Mouse (Mus musculus) ovary, postnatal 10 days (tissue): Measurements from ENCODE around the gene Raly.
"Not testable (repeated sequence)": the region's sequence is repeated elsewhere in the genome, so short reads cannot be mapped to it uniquely, and the experiment has no call there.

Experiments used
- DNase-seq: peaks from one replicate; pipeline ENCODE4 v3.0.0; 2022; ENCODE audit warnings: low spot score

The Raly gene

DNA sequence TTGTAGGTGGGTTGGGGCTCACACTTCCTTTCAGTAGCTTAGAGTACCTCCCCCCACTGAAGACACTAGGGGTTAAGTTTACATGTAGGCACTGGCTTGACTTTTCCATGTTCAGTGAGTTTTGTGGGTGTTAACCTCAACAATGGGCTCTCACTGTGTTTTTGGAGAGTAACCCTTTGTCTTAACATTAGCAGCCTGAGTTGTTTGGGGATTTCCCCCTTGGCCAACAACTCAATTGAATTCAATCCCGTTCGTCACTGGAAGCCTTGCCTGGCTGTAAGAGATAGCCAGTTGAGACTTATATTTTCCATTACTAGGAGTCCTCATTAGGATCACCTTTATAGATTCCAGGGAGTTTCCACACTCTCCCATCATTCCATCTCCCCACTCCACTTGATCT, 45.6 kb downstream of the Raly start:
- DNase-seq = no peak

DNA sequence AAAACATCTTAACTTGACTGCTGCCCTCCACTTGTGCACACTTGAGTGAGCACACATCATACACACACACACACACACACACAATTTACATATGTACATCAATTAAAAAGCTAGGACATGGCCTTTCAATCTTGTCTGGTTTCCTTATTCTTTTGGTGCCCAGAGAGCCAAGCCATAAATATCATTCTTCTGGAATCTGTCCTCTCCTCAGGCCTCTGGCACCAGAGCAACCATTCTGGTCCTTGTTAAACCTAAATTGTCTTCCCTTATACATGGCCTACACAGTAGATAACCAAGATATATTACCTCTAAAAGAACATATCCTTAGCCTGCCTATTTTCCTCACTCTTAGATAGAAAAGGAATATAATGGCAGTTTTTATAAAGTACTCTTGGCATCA, 57.2 kb downstream of the Raly start:
- DNase-seq = no peak

DNA sequence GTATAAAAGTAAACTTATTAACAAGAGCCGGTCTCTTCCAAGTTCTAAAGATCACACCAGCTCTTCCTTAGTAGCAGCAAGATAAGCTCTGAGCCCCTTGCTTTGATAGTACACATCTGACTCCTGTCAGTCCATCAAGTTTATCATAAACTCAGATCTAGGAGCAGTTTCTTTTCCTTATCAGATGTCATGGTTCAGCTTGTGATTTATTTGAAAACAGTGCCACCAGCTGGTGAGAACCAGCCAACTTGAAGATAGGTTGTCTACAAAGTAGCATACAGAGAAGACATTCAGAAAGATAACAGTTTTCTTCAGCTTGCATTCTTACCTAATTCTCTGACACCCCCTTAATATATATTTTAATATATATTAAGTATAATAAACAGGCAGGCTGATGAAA, 64.5 kb downstream of the Raly start:
- DNase-seq = no peak

DNA sequence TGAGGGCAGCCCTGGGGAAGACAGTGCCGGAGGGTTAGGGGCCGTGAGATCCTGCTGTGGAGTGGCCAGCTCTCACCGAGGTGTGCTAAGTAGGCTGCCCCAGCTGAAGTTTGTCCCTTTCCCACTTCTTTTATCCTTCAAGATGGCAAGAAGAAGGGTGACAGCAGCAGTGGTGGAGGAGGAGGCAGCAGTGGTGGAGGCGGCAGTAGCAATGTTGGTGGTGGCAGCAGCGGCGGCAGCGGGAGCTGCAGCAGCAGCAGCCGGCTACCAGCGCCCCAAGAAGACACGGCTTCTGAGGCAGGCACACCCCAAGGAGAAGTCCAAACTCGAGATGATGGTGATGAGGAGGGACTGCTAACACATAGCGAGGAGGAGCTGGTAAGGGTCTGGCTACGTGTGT, 72.8 kb downstream of the Raly start:
- no peak for DNase-seq

DNA sequence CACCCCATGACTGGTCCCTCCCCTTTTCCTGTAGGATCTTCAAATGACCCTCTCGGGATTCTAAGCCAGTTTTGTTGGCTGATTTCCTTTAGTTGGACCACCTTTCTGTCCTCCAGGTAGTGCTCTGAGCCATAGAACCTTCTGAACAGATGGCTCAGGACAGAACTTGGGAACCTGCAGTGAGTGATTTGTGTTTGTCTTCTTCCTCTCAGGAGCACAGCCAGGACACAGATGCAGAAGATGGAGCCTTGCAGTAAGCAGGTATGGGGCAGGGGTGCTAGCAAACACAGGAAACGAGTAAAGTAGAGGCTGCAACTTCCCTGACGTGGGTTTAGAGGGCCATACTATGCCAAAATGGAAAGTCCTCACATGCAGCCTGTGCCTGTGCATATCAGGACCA, 74.8 kb downstream of the Raly start:
- no peak for DNase-seq

DNA sequence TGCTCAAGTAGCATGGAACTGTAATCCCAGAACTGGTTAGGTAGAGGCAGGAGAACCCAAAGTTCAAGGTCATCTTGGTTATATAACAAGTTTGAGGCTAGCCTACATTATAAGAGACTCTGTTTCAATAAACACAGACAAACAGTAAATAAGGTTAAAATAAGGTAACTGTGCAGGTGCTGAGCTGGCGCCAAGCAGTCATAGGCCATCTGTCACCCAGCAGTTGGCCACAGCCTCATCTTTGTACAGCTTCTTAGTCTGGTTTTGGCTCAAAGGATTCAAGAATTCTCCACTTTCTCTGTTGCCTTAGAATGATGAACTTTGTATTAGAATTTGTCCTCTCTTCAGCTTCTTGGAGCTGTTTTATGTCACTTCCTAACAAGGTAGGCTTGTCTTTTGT, 77.2 kb downstream of the Raly start:
- DNase-seq = no peak

DNA sequence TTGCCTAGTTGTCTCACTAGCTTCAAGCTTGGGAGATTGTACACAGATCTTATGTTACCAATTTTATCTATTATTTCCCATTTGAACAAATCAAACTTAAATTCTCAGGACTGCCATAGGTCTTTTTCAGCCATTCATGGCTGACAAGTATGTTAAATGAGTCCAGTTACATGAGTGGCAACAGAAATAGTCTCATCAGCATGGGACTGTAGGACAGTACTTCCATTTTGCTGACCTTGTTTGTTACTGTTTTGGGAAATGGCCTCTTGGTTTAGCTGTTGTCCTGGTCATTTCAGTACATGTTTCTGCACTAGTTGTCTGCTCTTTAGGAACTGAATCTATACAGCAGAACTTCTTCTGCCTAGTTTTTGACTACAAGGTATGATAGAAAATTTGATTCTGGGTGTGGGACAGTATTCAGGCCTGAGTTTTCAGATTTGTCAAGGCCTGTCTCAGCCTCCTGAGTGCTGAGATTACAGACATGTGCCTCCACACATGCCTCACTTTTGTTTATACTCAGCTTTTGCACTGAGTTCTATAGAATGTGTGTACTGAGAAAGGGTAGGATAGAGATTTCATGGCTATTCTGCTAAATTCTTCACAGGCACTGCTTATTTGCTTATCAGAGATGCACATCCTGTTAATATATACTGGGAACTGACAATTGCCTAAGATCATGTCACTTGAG, 79.2 kb downstream of the Raly start:
- DNase-seq = no peak

DNA sequence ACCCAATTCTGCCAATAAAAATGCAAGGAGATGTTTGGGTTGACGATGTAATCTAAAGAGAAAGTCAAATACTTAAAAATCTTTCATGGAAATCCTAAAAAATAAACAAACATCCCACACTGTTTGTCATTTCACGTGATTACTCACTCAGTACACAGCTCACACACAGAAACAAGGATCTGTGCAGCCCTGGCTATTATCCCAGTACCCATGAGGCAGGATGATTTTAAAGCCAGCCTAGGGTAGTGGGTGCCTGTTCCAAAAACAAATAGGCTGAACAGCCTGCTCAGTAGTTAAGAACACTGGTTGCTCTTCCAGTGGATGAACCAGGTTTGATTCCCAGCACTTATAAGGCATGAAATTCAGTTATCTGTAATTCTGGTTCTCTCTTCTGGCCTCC, 85.7 kb downstream of the Raly start:
- no peak for DNase-seq

DNA sequence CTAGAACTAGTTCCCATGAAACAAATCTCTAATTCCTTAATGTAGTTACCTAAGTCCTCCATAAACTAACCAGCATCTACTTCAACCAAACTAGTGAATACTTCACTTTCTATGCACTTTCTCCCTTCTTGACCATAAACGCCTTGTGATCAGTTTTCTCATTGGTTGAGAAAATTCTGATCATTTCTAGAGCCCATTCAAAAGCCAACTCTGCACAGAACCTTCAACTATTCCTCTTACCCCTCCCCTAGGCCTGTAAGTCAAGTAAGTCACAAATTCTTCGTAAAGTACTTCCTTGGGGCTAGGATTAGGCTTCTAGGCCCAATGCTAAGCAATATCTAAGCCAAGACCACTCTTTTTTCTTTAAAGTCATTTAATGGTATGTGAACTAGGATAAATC, 100.7 kb downstream of the Raly start:
- DNase-seq = no peak

DNA sequence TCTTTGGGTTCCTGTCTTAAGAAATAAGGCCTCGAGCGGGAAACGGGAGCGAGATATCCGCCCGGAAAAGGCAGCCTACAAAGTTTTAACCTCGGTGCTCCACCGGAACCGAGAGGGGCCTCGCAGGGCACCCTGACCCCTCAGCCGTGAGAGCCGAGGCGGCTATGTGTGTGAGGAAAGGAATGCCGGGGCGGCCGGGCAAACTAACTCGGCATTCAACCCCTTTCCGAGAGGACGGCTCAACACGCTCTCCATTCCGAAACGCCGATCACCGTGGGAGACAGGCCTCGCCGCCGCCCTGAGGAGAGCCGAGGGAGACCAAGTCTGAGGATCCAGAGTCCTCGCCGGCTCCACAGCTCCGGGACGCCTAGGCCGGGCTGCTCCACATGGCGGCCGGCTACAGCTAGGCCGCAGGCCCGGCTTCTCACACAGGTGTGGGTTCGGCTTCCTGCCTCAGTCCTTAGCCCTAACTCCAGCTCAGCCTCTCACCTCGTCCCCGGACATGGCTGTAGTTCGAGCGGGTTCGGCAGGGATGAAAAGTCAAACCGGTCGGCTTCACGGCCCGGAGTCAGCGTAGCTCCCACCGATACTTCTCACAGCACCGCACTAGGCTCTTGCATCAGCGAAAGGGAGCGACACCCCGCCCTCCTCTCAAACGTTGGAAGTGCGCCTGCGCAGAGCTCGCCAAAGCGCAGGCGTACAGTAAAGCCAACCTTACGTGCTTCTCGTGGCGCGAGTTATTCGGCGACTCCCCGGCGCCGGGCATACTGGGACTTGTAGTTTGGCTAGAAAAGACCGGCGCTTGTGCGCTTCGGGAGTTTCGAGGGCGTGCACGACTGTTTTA, 101.5 kb downstream of the Raly start, which contains the start of gene Eif2s2:
Gene Eif2s2 (minus strand): TSS at position 735 of the 844 bp plus-strand sequence.
- peak; percentile 86 for DNase-seq

DNA sequence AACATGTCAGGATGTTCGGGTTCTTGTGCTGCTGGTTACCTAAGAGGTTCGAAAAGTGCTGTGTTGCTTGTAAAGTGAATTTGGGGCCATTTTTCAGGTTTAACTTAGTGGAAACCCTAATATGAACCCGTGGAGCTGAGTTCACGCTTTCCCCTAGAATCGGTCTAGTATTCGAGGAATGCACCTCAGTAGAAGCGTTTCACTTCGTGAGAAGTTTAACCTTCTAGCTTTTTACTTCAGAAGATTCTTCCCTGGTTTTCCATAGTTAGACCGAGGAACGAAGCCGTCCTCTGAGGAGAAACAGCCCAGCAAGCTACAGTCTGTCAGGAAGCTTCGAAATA, 102.1 kb downstream of the Raly start:
- DNase-seq = no peak

DNA sequence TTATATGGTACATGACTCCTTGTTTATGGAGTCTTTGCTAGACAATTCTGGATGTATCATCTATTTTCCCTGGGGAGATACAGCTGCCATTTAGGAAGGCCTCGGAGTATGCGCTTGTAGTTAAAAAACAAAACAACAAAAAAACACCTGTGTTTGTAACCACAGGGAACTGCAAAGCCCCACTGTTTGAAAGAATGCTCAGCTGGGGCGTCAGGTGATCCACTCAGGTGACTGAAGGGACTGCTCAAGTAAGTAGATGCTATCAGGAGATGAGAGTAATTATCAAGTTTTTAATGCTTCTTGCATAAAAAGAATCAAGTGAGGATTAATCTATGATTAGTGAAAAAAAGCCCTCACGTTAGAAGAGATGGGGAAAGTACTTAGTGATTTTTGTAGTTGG, 102.7 kb downstream of the Raly start:
- no peak for DNase-seq

DNA sequence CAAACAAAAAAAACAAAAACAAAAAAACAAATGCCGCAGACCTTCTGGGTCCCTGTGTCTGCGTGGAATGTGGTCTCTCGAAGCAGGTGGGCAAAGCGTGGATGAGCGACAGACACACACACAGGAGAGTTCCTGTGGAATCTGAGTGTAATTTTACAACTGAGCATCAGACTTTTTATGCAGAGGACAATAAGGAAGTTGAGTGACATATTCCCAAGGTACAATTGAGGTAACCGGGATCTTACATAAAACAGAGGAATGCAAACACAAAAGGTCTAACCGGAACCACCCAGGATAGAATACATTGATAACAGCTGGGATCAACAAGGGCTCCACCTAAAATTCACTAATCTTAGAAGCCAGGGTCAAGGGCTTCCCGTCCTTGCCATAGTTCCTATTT, 108.1 kb downstream of the Raly start:
- DNase-seq = not testable (repeated sequence)

DNA sequence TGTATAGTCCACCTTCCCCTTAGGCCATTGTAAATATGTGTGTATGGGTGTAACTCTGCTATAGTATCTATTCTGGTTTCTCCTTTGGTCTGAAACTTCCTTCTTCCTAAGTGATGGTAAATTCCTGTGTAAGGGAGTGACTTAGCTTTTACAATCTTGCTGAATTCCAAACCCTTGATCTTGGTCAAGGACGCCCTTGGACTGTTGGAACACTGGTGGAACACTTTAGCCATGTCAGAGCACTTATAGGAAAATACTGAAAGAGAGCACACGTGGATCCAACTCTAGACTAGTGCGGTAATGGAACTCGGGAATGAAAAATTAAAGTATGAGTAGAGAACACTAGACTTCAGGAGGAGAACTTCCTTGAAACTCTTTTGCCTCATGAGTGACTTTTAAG, 108.5 kb downstream of the Raly start:
- DNase-seq = not testable (repeated sequence)

DNA sequence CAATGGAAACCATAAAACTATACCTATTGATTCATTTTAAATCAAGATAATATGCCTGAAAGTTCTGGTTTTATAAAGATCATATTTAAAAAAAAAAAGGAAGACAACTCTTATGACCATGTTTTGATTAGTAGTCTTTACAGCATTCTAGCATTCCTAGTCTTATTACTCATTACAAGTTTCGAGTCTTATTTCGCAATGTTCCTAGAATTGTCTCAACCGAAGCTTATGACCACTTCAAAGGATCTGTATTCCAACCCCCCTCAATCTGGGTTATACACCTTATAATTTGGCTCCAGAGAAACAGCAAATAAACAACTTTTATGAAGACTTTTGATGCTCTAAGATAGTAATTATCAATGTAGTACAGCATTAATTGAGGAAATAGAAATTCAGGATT, 111.2 kb downstream of the Raly start:
- no peak for DNase-seq

DNA sequence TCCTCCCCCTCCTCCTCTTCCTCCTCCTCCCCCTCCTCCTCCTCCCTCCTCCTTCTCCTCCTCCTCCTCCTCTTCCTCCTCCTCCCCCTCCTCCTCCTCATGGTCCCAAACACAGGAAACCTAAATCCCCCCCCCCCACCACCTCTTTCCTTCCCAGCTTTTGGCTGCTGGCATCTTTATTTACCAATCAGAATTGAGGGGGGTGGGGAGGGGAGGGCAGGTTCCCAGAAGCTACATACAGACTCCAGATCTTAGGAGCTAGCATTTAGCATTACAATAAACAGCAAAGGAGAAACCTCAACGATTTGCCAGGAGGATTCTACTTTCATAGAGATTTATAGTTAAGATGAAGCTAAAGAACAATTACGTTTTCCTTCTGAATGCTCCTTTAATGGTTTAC, 114.9 kb downstream of the Raly start:
- no peak for DNase-seq

DNA sequence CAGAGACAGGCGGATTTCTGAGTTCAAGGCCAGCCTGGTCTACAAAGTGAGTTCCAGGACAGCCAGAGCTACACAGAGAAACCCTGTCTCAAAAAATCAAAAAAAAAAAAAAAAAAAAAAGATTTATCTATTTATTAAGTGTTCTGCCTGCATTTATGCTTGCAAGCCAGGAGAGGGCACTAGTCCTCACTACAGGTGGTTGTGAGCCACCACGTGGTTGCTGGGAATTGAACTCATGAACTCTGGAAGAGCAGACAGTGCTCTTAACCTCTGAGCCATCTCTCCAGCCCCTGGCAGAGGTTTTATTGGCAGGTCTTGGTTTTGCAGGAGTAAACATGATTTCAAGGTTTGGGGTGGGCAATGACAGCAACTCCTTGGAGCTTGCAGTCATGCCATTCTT, 117.3 kb downstream of the Raly start:
- DNase-seq = not testable (repeated sequence)

DNA sequence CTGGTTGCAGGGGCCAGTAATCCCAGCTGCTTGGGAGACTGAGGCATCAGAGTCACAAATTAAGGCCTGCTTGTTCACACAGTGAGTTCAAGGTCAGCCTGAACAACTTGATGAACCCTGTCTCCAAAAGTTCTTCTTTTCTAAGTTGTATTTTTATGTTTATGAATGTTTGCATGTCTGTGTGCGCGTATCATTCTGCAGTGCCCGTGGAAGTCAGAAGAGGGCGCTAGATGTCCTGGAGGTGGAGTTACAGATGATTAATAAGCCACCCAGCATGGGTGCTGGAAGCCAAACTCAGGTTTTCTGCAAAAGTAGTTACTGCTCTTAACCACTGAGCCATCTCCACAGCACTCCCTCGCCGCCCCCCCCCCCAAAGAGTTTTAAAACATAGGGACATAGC, 118.9 kb downstream of the Raly start:
- no peak for DNase-seq

DNA sequence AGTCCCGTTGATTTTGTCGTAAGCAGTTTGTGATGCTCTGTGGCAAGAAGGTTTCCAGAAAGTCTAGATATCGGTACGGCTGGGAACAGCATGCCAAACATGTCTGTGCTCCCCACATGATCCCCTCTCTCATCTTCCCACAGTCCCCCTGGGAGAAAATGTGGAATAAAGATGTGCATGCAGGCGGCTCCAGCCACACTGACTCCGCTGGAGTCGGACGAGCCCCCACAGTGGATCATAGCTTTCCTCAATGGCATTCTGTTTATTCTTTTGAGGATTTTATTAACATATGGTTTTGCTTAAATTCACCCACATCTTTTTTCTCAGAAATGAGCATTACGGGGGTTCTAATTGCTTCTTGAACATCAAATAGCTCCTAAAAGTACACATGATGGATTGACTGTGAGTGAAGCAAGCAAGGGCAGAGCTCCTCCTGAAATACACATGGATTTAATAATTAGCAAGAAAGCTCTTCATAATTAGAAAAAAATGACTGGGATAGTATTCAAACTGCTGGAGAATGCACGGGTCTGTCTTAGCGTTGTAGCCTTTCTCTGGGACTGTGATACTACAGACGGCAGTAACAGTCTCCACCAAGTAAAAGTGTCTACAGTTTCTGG, 125.1 kb downstream of the Raly start:
- no peak for DNase-seq

DNA sequence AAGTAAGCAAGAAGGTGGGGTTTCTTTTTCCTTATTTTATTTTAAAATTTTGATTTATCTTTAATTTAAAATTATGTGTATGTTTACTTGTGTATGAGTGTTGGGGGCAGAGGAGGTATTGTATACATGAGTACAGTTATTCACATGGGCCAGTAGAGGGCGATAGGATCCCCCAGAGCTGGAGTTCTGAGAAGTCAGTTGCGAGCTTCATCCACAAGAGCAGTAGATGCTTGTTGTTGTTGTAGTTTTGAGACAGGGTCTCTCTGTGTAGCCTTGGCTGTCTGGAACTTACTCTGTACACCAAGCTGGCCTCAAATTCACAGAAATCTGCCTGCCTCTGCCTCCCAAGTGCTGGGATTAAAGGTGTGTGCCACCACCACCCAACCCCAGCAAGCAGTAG, 125.7 kb downstream of the Raly start:
- no peak for DNase-seq
